Mouse (Mus musculus) right cerebral cortex, adult 2 months (tissue): ENCODE measurements around the gene Slc7a7.
A peak's percentile ranks its signal among the peaks of the same experiment; 100 is the strongest.

ENCODE experiments used
- DNase-seq, 2 experiments: peaks; one replicate each; pipeline ENCODE4 v3.0.0; 2021 to 2022; ENCODE audit warnings: low spot score in 2 of 2

Gene Slc7a7

DNA sequence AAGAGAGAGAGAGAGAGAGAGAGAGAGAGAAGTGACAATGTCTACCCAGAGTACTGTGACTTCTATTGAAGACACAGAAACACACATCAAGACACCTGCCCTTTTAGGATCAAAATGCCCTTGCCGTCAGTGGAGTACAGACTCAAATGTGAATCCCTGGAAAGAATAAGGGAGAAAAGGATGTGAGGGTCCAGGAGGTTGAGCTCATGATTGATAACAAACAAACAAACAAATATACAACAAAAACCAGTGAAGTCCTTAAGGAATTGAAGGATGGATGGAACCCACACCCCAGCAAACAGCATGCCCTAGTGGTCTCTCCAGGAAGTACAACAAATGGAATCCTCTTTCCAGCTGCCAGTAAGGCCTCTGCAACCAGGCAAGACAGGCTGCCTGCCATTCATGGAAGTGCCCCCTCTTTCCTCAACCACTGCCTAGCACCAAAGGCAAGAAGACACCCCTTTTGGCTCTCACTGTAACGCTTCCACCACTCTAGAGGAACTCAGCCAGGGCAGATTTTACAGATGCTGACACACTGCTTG lies 4.9 kb downstream of the Slc7a7 start:
- DNase-seq, result peak; percentile 42 to 70

GRCm38 (mm10) chr14:54412000-54412576 lies 5.5 kb downstream of the Slc7a7 start:
- DNase-seq, result no peak

DNA sequence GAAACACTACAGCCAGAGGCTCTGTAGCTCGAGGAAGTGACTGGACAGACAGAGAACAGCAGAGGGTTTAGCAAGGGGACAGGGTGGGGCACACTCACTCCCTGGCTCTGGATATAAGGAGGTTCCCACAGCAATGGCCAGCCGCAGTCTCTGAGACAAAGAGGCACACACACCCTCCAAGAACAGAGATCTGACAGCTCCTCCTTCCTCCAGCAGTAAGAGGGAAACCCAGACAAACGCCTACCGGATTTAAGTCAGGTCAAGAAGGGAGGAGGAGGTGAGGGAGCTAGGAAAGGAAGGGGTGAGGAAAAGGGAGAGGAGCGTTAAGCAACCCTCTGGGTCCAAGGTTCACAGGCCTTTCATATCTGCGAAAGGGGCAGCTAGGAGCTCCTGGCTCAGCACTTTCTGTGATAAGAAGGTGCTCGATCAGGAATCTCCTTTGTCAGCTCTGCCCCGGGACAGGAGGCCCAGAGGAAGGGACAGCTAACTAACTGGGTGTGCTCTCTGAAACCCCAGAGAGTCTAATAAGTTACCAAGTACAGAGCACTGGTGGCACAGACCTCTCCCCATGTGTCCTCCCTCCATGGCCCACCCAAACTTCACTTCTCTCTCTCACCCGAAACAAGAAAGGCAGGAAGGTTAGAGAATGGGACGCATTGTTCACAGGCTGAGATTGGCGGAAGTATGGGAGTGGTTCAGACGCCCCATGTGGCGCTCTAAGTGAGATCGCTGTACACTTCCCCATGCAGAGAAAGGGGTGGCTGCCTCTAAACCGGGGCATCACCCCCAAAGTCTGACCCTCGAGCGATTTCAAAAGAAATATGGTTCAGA lies 7.4 kb downstream of the Slc7a7 start:
- no peak for DNase-seq

GRCm38 (mm10) chr14:54409057-54409645 lies 8.4 kb downstream of the Slc7a7 start:
- no peak for DNase-seq

GRCm38 (mm10) chr14:54408336-54409056 lies 9.1 kb downstream of the Slc7a7 start:
- DNase-seq, result no peak

GRCm38 (mm10) chr14:54401723-54402122 lies 15.9 kb downstream of the Slc7a7 start:
- DNase-seq, result no peak

- no peak for DNase-seq
Measured at GRCm38 (mm10) chr14:54398921-54399382, 18.6 kb downstream of the Slc7a7 start.

- no peak for DNase-seq
Measured at GRCm38 (mm10) chr14:54398528-54398916, 19.1 kb downstream of the Slc7a7 start.

- no peak for DNase-seq
Measured at GRCm38 (mm10) chr14:54397872-54398527, 19.6 kb downstream of the Slc7a7 start.

GRCm38 (mm10) chr14:54396685-54397084 lies 20.9 kb downstream of the Slc7a7 start:
- no peak for DNase-seq

- no peak for DNase-seq
Measured at GRCm38 (mm10) chr14:54394309-54394708, 23.3 kb downstream of the Slc7a7 start.

- no peak for DNase-seq
Measured at GRCm38 (mm10) chr14:54393794-54394193, 23.8 kb downstream of the Slc7a7 start.

DNA sequence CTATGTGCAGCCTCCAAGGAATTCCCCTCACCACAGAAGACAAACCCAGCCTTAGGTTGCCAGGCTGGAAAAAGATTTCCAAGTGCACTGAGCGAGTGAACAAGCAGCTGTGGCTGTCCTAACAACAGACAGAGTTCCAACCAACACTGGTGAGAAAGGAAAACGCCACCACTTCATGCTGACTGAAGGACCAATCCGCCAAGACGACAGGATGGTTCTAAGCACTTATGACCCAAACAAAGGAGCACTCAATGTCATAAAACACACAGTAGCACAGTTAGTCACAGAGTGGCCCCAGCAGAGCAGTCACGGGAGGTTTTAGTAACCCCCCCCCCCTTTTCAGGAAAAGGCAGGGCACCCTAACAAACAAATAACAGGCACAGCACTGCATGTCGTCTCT lies 26.7 kb downstream of the Slc7a7 start:
- DNase-seq, result no peak

GRCm38 (mm10) chr14:54387546-54387945 lies 30.0 kb downstream of the Slc7a7 start:
- DNase-seq, result no peak

DNA sequence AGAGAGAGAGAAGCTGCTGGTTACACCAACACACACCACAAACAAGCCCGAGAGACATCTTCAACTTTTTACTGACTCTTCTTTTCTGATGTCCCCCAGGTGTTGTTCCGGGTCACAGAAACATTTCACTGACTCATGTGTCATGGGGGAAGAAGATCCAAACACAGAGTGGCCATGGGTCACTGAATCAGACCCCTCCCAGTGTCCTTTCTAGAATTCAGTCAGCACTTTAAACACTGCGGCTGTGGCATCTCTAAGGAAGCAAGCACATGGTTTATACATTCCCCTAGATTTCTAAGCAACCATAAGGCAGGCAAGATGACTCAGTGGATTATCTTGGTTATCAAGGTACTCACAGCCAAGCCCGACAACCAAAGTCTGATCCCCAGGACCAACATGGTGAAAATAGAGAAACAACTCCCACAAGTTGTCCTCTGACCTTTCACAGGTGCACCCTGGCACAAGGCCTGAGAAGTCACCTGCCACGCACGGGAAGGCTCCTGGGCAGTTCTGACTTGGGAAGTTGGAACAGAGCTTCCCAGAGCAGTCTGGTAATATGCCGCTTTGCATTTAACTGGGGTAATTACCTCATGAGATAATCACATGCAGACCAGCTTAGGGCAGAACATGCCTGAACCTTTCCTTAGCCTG lies 31.5 kb downstream of the Slc7a7 start:
- DNase-seq, result no peak

DNA sequence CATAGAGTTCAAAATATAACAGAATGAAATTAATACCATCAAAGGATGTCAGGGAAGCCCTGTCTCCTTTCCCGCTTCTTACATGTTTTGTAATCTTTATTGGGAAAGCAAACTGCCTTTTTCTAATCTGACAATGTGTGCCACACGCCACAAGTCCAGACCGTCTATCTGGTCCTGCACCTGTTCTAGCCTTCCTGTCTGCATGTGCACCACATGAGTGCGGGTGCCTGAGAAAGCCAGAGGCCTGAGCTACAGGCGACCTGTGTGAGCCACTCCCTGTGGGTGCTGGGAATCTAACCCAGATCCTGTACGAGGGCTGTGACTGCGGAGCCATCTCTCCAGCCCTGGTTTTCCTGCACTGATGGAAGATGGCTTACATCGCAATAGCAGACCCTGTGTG lies 33.2 kb downstream of the Slc7a7 start:
- DNase-seq, result no peak

DNA sequence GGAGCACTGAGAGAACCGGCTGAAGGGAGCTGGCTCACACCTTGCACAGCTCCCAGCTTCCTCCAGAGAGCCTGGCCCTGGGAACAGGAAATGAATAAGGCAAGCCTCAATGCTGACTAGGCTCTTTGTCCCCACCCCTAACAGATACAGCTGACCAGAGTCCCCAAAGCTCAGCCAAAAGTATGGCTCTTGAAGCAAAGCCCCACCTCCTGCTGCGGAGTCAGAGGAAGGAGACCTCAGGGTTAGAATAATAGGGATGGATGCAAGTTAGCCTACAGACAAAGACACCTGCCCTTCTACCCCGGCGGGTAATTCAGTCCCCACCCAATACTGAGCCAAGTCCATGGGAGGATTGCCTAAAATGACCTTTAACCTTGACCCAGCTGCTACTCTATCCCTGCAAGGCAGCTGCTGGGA lies 34.2 kb downstream of the Slc7a7 start:
- no peak for DNase-seq

DNA sequence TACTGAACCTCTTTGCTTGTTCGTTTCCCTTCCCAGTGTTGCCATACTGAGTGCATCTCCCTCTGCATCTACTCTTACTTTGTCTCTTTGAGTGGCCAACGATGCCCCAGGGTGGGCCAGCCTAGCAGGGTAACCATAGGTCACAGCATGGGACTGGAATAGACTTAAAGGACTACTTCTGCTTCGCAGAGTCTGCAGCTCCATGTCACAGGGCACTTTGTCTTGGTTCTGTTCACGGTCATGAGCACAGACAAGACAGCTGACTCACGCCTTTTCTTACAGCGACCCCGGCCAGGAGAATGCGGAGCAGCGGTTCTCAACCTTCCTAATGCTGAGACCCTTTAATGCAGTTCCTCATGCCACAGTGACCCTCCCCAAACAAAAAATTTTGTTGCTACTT lies 34.9 kb downstream of the Slc7a7 start:
- DNase-seq, result no peak

- no peak for DNase-seq
Measured at GRCm38 (mm10) chr14:54381816-54382215, 35.8 kb downstream of the Slc7a7 start.

- no peak for DNase-seq
Measured at GRCm38 (mm10) chr14:54380616-54381015, 37.0 kb downstream of the Slc7a7 start.

- no peak for DNase-seq
Measured at GRCm38 (mm10) chr14:54379571-54379970, 38.0 kb downstream of the Slc7a7 start.
